Mouse (Mus musculus) cerebellum, postnatal 4 days (tissue): ENCODE data around the gene Gtse1.

Source experiments
- DNase-seq, 2 experiments: peaks; one replicate each; pipeline ENCODE4 v3.0.0; 2022; ENCODE audit warnings: low spot score in 2 of 2, mixed read lengths in 1 of 2

Gtse1 gene

GRCm38 (mm10) chr15:85867696-85868095 lies 8.2 kb downstream of the Gtse1 start:
- DNase-seq, result peak in 1 of 2 experiments; percentile 67

GRCm38 (mm10) chr15:85877336-85877735 lies 17.8 kb downstream of the Gtse1 start:
- DNase-seq, result no peak

- peak; percentile 79 to 93 for DNase-seq
Measured at GRCm38 (mm10) chr15:85878848-85879497, 19.4 kb downstream of the Gtse1 start, which contains the start of gene Trmu. Gene Trmu, plus strand, starts transcription at chr15:85879312.

- no peak for DNase-seq
Measured at GRCm38 (mm10) chr15:85879498-85879895, 20.0 kb downstream of the Gtse1 start.

- no peak for DNase-seq
Measured at GRCm38 (mm10) chr15:85885606-85886005, 26.1 kb downstream of the Gtse1 start.

GRCm38 (mm10) chr15:85889235-85889634 lies 29.7 kb downstream of the Gtse1 start:
- no peak for DNase-seq

GRCm38 (mm10) chr15:85891971-85892370 lies 32.4 kb downstream of the Gtse1 start:
- peak in 1 of 2 experiments; percentile 47 for DNase-seq

GRCm38 (mm10) chr15:85892498-85893118 lies 33.1 kb downstream of the Gtse1 start:
- DNase-seq, result no peak

- DNase-seq, result no peak
Measured at GRCm38 (mm10) chr15:85893871-85894270, 34.3 kb downstream of the Gtse1 start.

- DNase-seq, result peak; percentile 89 to 91
Measured at GRCm38 (mm10) chr15:85896284-85896683, 36.7 kb downstream of the Gtse1 start.

- DNase-seq, result no peak
Measured at GRCm38 (mm10) chr15:85897113-85897512, 37.6 kb downstream of the Gtse1 start.

GRCm38 (mm10) chr15:85899396-85899795 lies 39.9 kb downstream of the Gtse1 start:
- DNase-seq, result no peak

GRCm38 (mm10) chr15:85900318-85900717 lies 40.8 kb downstream of the Gtse1 start:
- DNase-seq, result no peak

- no peak for DNase-seq
Measured at GRCm38 (mm10) chr15:85900801-85901200, 41.3 kb downstream of the Gtse1 start.

GRCm38 (mm10) chr15:85902505-85902904 lies 43.0 kb downstream of the Gtse1 start:
- no peak for DNase-seq

GRCm38 (mm10) chr15:85903826-85904225 lies 44.3 kb downstream of the Gtse1 start:
- no peak for DNase-seq

- no peak for DNase-seq
Measured at GRCm38 (mm10) chr15:85908660-85909491, 49.3 kb downstream of the Gtse1 start.

GRCm38 (mm10) chr15:85909492-85909829 lies 49.9 kb downstream of the Gtse1 start:
- no peak for DNase-seq

GRCm38 (mm10) chr15:85909931-85910330 lies 50.4 kb downstream of the Gtse1 start:
- no peak for DNase-seq

- peak; percentile 81 to 87 for DNase-seq
Measured at GRCm38 (mm10) chr15:85913605-85914004, 54.1 kb downstream of the Gtse1 start.

GRCm38 (mm10) chr15:85919191-85919891 lies 59.8 kb downstream of the Gtse1 start:
- DNase-seq, result no peak

GRCm38 (mm10) chr15:85919892-85920248 lies 60.3 kb downstream of the Gtse1 start:
- no peak for DNase-seq
